Mouse (Mus musculus) adrenal gland, adult 8-10 months (tissue): Measurements from ENCODE around the gene Pafah1b3. TPM values are rescaled to one million over a fixed set of nuclear protein-coding genes. Genes with fewer than 3 reads are reported as not detected.

Experiments used
- DNase-seq: peaks from one replicate; pipeline ENCODE4 v3.0.0; 2022
- total RNA-seq, 4 experiments: library from RNA; stranded (reverse); gene quantifications; 2 replicates each; pipeline ENCODE4 v1.2.4; 2022

The Pafah1b3 gene
- total RNA-seq, 4 experiments from 2014 or later = 34.0 to 48.5 (median 42.5) TPM

- no peak for DNase-seq
Measured at GRCm38 (mm10) chr7:25281166-25281733, 16.5 kb downstream of the Pafah1b3 start.

- no peak for DNase-seq
Measured at GRCm38 (mm10) chr7:25279861-25280791, 17.7 kb downstream of the Pafah1b3 start.

- DNase-seq = peak; percentile 88
Measured at GRCm38 (mm10) chr7:25279076-25279860, 18.5 kb downstream of the Pafah1b3 start.

GRCm38 (mm10) chr7:25278341-25279075 lies 19.3 kb downstream of the Pafah1b3 start:
- peak; percentile 82 for DNase-seq

- DNase-seq = no peak
Measured at GRCm38 (mm10) chr7:25277998-25278340, 19.8 kb downstream of the Pafah1b3 start.

- no peak for DNase-seq
Measured at GRCm38 (mm10) chr7:25277405-25277804, 20.4 kb downstream of the Pafah1b3 start.

GRCm38 (mm10) chr7:25275555-25276298 lies 22.1 kb downstream of the Pafah1b3 start:
- DNase-seq = no peak

GRCm38 (mm10) chr7:25274996-25275395 lies 22.8 kb downstream of the Pafah1b3 start:
- no peak for DNase-seq

GRCm38 (mm10) chr7:25274571-25274970 lies 23.2 kb downstream of the Pafah1b3 start:
- no peak for DNase-seq

GRCm38 (mm10) chr7:25273259-25274241 lies 24.2 kb downstream of the Pafah1b3 start:
- DNase-seq = no peak

GRCm38 (mm10) chr7:25272445-25273258 lies 25.1 kb downstream of the Pafah1b3 start:
- no peak for DNase-seq

GRCm38 (mm10) chr7:25271651-25272444 lies 25.9 kb downstream of the Pafah1b3 start:
- no peak for DNase-seq

- no peak for DNase-seq
Measured at GRCm38 (mm10) chr7:25270652-25271633, 26.8 kb downstream of the Pafah1b3 start.

GRCm38 (mm10) chr7:25269545-25270271 lies 28.1 kb downstream of the Pafah1b3 start:
- DNase-seq = no peak

GRCm38 (mm10) chr7:25269029-25269428 lies 28.8 kb downstream of the Pafah1b3 start:
- DNase-seq = no peak

- no peak for DNase-seq
Measured at GRCm38 (mm10) chr7:25268588-25268987, 29.2 kb downstream of the Pafah1b3 start.
